Mouse (Mus musculus) erythroblast, embryonic 14.5 days (primary cell): Measurements from ENCODE around the gene Siah3.

Experiments
- GATA1 ChIP-seq: IDR thresholded peaks from 2 replicates; pipeline ENCODE4 v1.6.1; 2012; ENCODE audit warnings: low read length, inconsistent platforms, mixed read lengths
- TAL1 ChIP-seq: IDR thresholded peaks from 3 replicates; pipeline ENCODE4 v1.6.1; 2012; ENCODE audit warnings: low read length, inconsistent platforms, mixed read lengths

DNA sequence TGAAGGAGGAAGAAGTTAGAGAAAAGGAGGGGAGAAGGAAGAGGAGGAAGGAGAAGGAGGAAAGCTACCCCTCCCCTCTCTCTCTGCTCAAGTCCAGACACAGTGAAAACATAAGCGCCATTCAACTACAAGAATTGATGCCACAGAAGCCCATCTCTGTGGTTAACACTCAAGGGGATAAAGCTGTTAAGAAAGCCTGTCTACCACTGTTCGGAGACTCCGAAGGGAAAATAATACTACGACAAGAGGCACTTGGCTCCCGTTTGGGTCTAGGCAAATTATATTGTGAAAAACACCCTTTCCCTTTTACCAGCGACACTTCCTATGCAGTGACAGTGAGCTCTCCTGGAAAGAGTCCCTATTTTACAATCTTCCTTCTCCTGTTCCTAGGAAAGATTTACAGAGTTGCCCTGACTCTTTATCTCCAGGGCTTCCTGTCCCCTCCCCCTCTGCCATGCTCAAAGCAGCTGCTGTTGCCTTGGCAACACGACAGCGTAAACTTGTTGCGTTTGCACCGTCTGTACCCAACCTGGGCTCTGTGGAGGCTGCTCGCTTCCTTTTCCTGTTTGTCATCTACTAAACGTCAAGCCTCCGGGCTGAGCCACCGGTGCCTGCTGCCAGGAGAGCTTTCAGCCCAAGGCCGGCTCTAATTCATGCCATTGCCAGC is 10.4 kb upstream of the Siah3 start:
- TF ChIP-seq TAL1, result no peak
- no peak for TF ChIP-seq GATA1
